Mouse (Mus musculus): ENCODE measurements around the gene Cabp7. TPM values are rescaled to one million over a fixed set of nuclear protein-coding genes. Genes with fewer than 3 reads are reported as not detected.
"Not testable (repeated sequence)": the region's sequence is repeated elsewhere in the genome, so short reads cannot be mapped to it uniquely, and the experiment has no call there.

Cabp7 gene
- polyA plus RNA-seq, 1 experiment from 2014 or later, result 0.05 TPM

GRCm38 (mm10) chr11:4720393-4720792 lies 26.2 kb downstream of the Cabp7 start:
- no peak overlapping the region for H3K4me3 ChIP-seq
- H3K4me2 ChIP-seq, result no peak overlapping the region
- 54% methylated on average over 11 of the region's 11 CpGs for WGBS
- H3K27ac ChIP-seq, result no peak overlapping the region
- H3K4me1 ChIP-seq, result peaks cover 20% of the 10 kb centered on the region
- peaks cover 31% of the 10 kb centered on the region for H3K36me3 ChIP-seq
- H3K9ac ChIP-seq, result no peak overlapping the region
- ATAC-seq (ENCODE audit: insufficient number of reproducible peaks, low FRiP score, low TSS enrichment, low read depth), result peak; percentile 8; the same call in 1 of the 2 replicates
- H3K9me3 ChIP-seq, result no peaks in the 10 kb centered on the region
- no peaks in the 10 kb centered on the region for H3K27me3 ChIP-seq

- no peak overlapping the region for H3K4me3 ChIP-seq
- WGBS, result 74% methylated on average over 9 of the region's 9 CpGs
- peaks cover 20% of the 10 kb centered on the region for H3K4me1 ChIP-seq
- H3K4me2 ChIP-seq, result no peak overlapping the region
- peaks cover 27% of the 10 kb centered on the region for H3K36me3 ChIP-seq
- no peak overlapping the region for H3K27ac ChIP-seq
- H3K9me3 ChIP-seq, result no peaks in the 10 kb centered on the region
- H3K9ac ChIP-seq, result no peak overlapping the region
- no peak for ATAC-seq (ENCODE audit: insufficient number of reproducible peaks, low FRiP score, low TSS enrichment, low read depth)
- H3K27me3 ChIP-seq, result no peaks in the 10 kb centered on the region
Measured at GRCm38 (mm10) chr11:4719961-4720360, 26.6 kb downstream of the Cabp7 start.

- Histone ChIP-seq H3K27ac (no peak overlapping the region), H3K9ac (no peak overlapping the region), H3K4me3 (no peak overlapping the region), H3K4me2 (no peak overlapping the region), H3K27me3 (no peaks in the 10 kb centered on the region), H3K36me3 (peaks cover 13% of the 10 kb centered on the region), H3K4me1 (peaks cover 20% of the 10 kb centered on the region), H3K9me3 (no peaks in the 10 kb centered on the region)
- no peak for ATAC-seq (ENCODE audit: insufficient number of reproducible peaks, low FRiP score, low TSS enrichment, low read depth)
- 84% methylated on average over 5 of the region's 5 CpGs for WGBS
Measured at GRCm38 (mm10) chr11:4718548-4718947, 28.0 kb downstream of the Cabp7 start.

- no peak overlapping the region for H3K9ac ChIP-seq
- no peaks in the 10 kb centered on the region for H3K36me3 ChIP-seq
- H3K27me3 ChIP-seq, result no peaks in the 10 kb centered on the region
- no peak overlapping the region for H3K4me3 ChIP-seq
- 85% methylated on average over 5 of the region's 5 CpGs for WGBS
- peaks cover 20% of the 10 kb centered on the region for H3K4me1 ChIP-seq
- H3K9me3 ChIP-seq, result no peaks in the 10 kb centered on the region
- no peak overlapping the region for H3K4me2 ChIP-seq
- H3K27ac ChIP-seq, result no peak overlapping the region
- ATAC-seq (ENCODE audit: insufficient number of reproducible peaks, low FRiP score, low TSS enrichment, low read depth), result no peak
Measured at GRCm38 (mm10) chr11:4716530-4717236, 29.9 kb downstream of the Cabp7 start.

- WGBS, result 72% methylated on average over 4 of the region's 4 CpGs
- H3K4me3 ChIP-seq, result no peak overlapping the region
- peaks cover 12% of the 10 kb centered on the region for H3K4me1 ChIP-seq
- H3K9ac ChIP-seq, result no peak overlapping the region
- no peaks in the 10 kb centered on the region for H3K9me3 ChIP-seq
- H3K27me3 ChIP-seq, result no peaks in the 10 kb centered on the region
- no peaks in the 10 kb centered on the region for H3K36me3 ChIP-seq
- no peak overlapping the region for H3K27ac ChIP-seq
- no peak for ATAC-seq (ENCODE audit: insufficient number of reproducible peaks, low FRiP score, low TSS enrichment, low read depth)
- H3K4me2 ChIP-seq, result no peak overlapping the region
Measured at GRCm38 (mm10) chr11:4715596-4715995, 31.0 kb downstream of the Cabp7 start.

- no peak overlapping the region for H3K4me3 ChIP-seq
- H3K9ac ChIP-seq, result no peak overlapping the region
- H3K27me3 ChIP-seq, result no peaks in the 10 kb centered on the region
- no peak overlapping the region for H3K27ac ChIP-seq
- no peaks in the 10 kb centered on the region for H3K36me3 ChIP-seq
- H3K9me3 ChIP-seq, result no peaks in the 10 kb centered on the region
- no peak overlapping the region for H3K4me2 ChIP-seq
- no peak for ATAC-seq (ENCODE audit: insufficient number of reproducible peaks, low FRiP score, low TSS enrichment, low read depth)
- H3K4me1 ChIP-seq, result peaks cover 3% of the 10 kb centered on the region; the same call in 1 of the 2 replicates
- 88% methylated on average over 4 of the region's 4 CpGs for WGBS
Measured at GRCm38 (mm10) chr11:4714727-4715126, 31.9 kb downstream of the Cabp7 start.

DNA sequence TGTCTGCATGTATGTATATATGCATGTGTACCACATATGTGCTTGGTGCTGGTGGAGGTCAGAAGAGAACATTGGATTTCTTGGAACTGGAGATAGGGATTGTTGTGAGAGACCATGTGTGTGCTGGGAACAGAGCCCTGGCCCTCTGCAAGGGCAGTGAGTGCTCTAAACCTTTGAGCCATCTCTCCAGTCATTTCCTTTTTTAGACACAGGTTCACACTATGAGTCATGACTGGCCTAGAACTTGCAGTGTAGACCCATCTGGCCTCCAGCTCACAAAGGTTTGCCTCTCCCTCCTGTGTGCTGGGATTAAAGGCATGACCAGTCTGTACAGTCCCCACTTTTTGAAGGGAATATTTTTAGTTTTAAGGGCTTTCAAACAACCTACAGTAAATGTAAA lies 33.8 kb downstream of the Cabp7 start:
- H3K9ac ChIP-seq, result no peak overlapping the region
- no peak for ATAC-seq (ENCODE audit: insufficient number of reproducible peaks, low FRiP score, low TSS enrichment, low read depth)
- no peaks in the 10 kb centered on the region for H3K27me3 ChIP-seq
- no peak overlapping the region for H3K27ac ChIP-seq
- no peak overlapping the region for H3K4me3 ChIP-seq
- no peaks in the 10 kb centered on the region for H3K36me3 ChIP-seq
- H3K4me2 ChIP-seq, result no peak overlapping the region
- H3K9me3 ChIP-seq, result no peaks in the 10 kb centered on the region
- H3K4me1 ChIP-seq, result no peaks in the 10 kb centered on the region

GRCm38 (mm10) chr11:4710188-4710587 lies 36.4 kb downstream of the Cabp7 start:
- H3K27me3 ChIP-seq; H3K4me3 ChIP-seq; H3K4me1 ChIP-seq; H3K9ac ChIP-seq; H3K9me3 ChIP-seq; H3K27ac ChIP-seq; ATAC-seq (ENCODE audit: insufficient number of reproducible peaks, low FRiP score, low TSS enrichment, low read depth); H3K36me3 ChIP-seq; H3K4me2 ChIP-seq: not testable (repeated sequence)
- 85% methylated on average over 4 of the region's 4 CpGs for WGBS

GRCm38 (mm10) chr11:4705178-4705577 lies 41.4 kb downstream of the Cabp7 start:
- Histone ChIP-seq H3K4me3 (peak overlapping the region; percentile 88), H3K27me3 (no peaks in the 10 kb centered on the region), H3K36me3 (peaks cover 16% of the 10 kb centered on the region), H3K4me1 (peaks cover 14% of the 10 kb centered on the region), H3K9me3 (no peaks in the 10 kb centered on the region), H3K27ac (peak overlapping the region; percentile 50; the same call in 1 of the 2 replicates), H3K4me2 (peak overlapping the region; percentile 67), H3K9ac (peak overlapping the region; percentile 51)
- no peak for ATAC-seq (ENCODE audit: insufficient number of reproducible peaks, low FRiP score, low TSS enrichment, low read depth)
- WGBS, result 6% methylated on average over 4 of the region's 4 CpGs

DNA sequence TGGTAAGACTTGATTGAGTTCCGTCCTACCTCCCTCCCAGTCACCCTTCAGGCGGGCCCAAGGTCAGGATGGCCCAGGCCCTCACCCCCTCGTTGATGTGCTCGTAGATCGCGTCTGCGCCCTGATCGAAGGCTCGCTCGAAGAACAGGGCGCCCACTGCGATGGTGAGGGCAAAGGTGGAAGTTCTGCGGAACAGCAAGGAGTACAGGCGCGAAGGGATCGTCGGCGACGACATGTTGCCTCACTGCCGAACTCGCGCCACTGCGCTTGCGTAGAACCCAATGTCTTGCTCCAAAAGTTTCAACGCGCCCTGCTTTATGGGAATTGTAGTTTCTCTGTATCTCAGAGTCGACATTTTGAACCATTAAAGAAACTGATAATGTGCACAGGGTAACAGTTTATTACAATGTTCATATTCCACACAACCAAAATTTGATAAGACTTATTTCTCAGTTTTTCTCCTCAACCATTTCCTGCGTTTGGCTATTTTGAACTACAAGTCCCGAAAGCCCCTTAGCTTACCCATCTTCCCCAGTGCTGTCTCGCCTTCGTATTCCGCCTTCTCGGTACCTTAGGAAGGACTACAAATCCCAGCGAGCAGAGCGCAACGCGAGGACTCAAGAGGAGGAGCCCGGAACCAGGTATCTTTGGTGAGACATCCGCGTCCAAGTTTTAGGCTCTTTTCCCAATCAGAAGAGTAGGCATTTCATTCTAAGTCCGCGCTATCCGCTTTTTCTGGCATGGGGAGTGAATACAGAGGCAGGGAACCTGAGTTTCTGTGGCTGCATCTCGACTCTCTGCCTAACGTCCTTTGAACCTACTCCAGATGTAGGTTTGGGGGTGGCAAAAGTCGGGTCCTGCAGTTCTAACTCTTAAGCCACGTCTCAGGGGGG lies 42.3 kb downstream of the Cabp7 start, which contains the start of the genes Uqcr10 and Zmat5:
Gene Uqcr10 (minus strand): TSS at position 271 of the 893 bp plus-strand sequence.
Gene Zmat5 (plus strand): TSS at position 607 of the 893 bp plus-strand sequence.
- Histone ChIP-seq H3K4me3 (peak within 1 kb of the TSS; percentile 88), H3K27me3 (no peaks in the 10 kb centered on the region), H3K4me1 (peaks cover 14% of the 10 kb centered on the region), H3K9ac (peak within 1 kb of the TSS; percentile 94), H3K36me3 (peaks cover 19% of the 10 kb centered on the region), H3K9me3 (no peaks in the 10 kb centered on the region), H3K27ac (peak within 1 kb of the TSS; percentile 82), H3K4me2 (peak within 1 kb of the TSS; percentile 67)
- WGBS, result under 1% methylated on average over 47 of the region's 47 CpGs
- ATAC-seq (ENCODE audit: insufficient number of reproducible peaks, low FRiP score, low TSS enrichment, low read depth), result peak; percentile 95

- peak overlapping the region; percentile 94 for H3K9ac ChIP-seq
- WGBS, result 3% methylated on average over 12 of the region's 12 CpGs
- ATAC-seq (ENCODE audit: insufficient number of reproducible peaks, low FRiP score, low TSS enrichment, low read depth), result no peak
- H3K36me3 ChIP-seq, result peaks cover 20% of the 10 kb centered on the region
- no peaks in the 10 kb centered on the region for H3K27me3 ChIP-seq
- peak overlapping the region; percentile 82 for H3K27ac ChIP-seq
- peaks cover 14% of the 10 kb centered on the region for H3K4me1 ChIP-seq
- peak overlapping the region; percentile 88 for H3K4me3 ChIP-seq
- H3K9me3 ChIP-seq, result no peaks in the 10 kb centered on the region
- H3K4me2 ChIP-seq, result peak overlapping the region; percentile 67
Measured at GRCm38 (mm10) chr11:4703688-4704071, 42.9 kb downstream of the Cabp7 start.

- Histone ChIP-seq H3K4me2 (no peak overlapping the region), H3K4me1 (peaks cover 19% of the 10 kb centered on the region), H3K4me3 (no peak overlapping the region), H3K27ac (no peak overlapping the region), H3K9ac (no peak overlapping the region), H3K9me3 (no peaks in the 10 kb centered on the region), H3K27me3 (no peaks in the 10 kb centered on the region), H3K36me3 (peaks cover 20% of the 10 kb centered on the region)
- WGBS, result 81% methylated on average over 8 of the region's 8 CpGs
- ATAC-seq (ENCODE audit: insufficient number of reproducible peaks, low FRiP score, low TSS enrichment, low read depth), result no peak
Measured at GRCm38 (mm10) chr11:4700726-4701125, 45.9 kb downstream of the Cabp7 start.

Data from limb, embryonic 15.5 days (tissue).